Mouse (Mus musculus): ENCODE data around the gene Ly75.

- TF ChIP-seq POLR2A (IDR thresholded peaks at IDR 0.05; ENCODE audit: control insufficient read depth in 1 of 2, insufficient read depth in 1 of 2, low read depth in 1 of 2, low read length in 2 of 2, poor library complexity in 1 of 2) (no peak), EP300 (IDR thresholded peaks at IDR 0.05; ENCODE audit: low read depth in 1 of 2, low read length in 2 of 2) (no peak), CTCF (IDR thresholded peaks at IDR 0.05 in 2 of 3, conservative IDR thresholded peaks at IDR 0.05 in 1 of 3; ENCODE audit: control insufficient read depth in 1 of 3, insufficient read depth in 1 of 3, low read depth in 2 of 3, low read length in 3 of 3, poor library complexity in 1 of 3, severe bottlenecking in 1 of 3) (no peak), NRF1 (IDR thresholded peaks at IDR 0.05; ENCODE audit: insufficient read depth, low read depth, low read length, poor library complexity, severe bottlenecking) (no peak)
These were observed 26.1 kb upstream of the Ly75 start for GRCm38 (mm10) chr2:60409194-60409593.

All from MEL (cell line).